Mouse (Mus musculus) heart, embryonic 15.5 days (tissue): ENCODE data around the gene Pde4d. TPM values are rescaled to one million over a fixed set of nuclear protein-coding genes. Genes with fewer than 3 reads are reported as not detected.

Experiments used
- ATAC-seq: fragments of 200-750 bp; cut with Nextera tagmentation; replicated peaks from 2 replicates; pipeline ENCODE4 v1.8.0; 2017; ENCODE audit warnings: low read depth, moderate TSS enrichment; ENCODE audit not compliant: insufficient number of reproducible peaks, insufficient read depth, low FRiP score
- H3K27ac ChIP-seq: fragments of 300-500 bp; sonication (generic); 2 replicates; pipeline ENCODE4 v1.5.1; 2015; ENCODE audit warnings: mild to moderate bottlenecking, inconsistent platforms
- H3K27me3 ChIP-seq: fragments of 300-500 bp; sonication (generic); 2 replicates; pipeline ENCODE4 v1.6.1; 2015; ENCODE audit warnings: inconsistent platforms
- H3K36me3 ChIP-seq: fragments of 300-500 bp; sonication (generic); 2 replicates; pipeline ENCODE4 v1.6.1; 2015; ENCODE audit warnings: mild to moderate bottlenecking, inconsistent platforms
- H3K4me1 ChIP-seq: fragments of 300-500 bp; sonication (generic); replicated peaks from 2 replicates; pipeline ENCODE4 v1.6.1; 2015; ENCODE audit warnings: inconsistent platforms
- H3K4me2 ChIP-seq: fragments of 300-500 bp; sonication (generic); 2 replicates; pipeline ENCODE4 v1.6.1; 2015; ENCODE audit warnings: inconsistent platforms, mild to moderate bottlenecking, moderate library complexity
- H3K4me3 ChIP-seq: fragments of 300-500 bp; sonication (generic); 2 replicates; pipeline ENCODE4 v1.5.1; 2015; ENCODE audit warnings: mild to moderate bottlenecking, inconsistent platforms
- H3K9ac ChIP-seq: fragments of 300-500 bp; sonication (generic); 2 replicates; pipeline ENCODE4 v1.6.1; 2015; ENCODE audit warnings: mild to moderate bottlenecking, inconsistent platforms
- H3K9me3 ChIP-seq: fragments of 300-500 bp; sonication (generic); replicated peaks from 2 replicates; pipeline ENCODE4 v1.6.1; 2016; ENCODE audit warnings: inconsistent platforms
- WGBS: fragments of 180-500 bp; shearing (Covaris S2); methylation state at CpG from one replicate; pipeline ENCODE4 v1.1.7; 2015; ENCODE audit warnings: mixed read lengths; 5-methylcytosine and 5-hydroxymethylcytosine counted together
- polyA plus RNA-seq: library from polyadenylated mRNA; unstranded; fragments of >200 nt; fragmentation: Nextera tagmentation; extraction: Ambion mirVana; gene quantifications from 2 replicates; pipeline ENCODE4 v1.2.1, GENCODE M21; 2015

Pde4d gene
- polyA plus RNA-seq, 1 experiment from 2014 or later, result 25.7 TPM

- 59% methylated on average over 3 of the region's 3 CpGs for WGBS
Observed at GRCm38 (mm10) chr13:109677617-109678016, 1227.9 kb downstream of the Pde4d start.

GRCm38 (mm10) chr13:109678991-109679390 lies 1229.2 kb downstream of the Pde4d start:
- no peak for ATAC-seq
- Histone ChIP-seq H3K9ac (no peak overlapping the region), H3K36me3 (no peaks in the 10 kb centered on the region)

More at GRCm38 (mm10) chr13:109677617-109678016, 1227.9 kb downstream of the Pde4d start:
- no peak overlapping the region for H3K27ac ChIP-seq
- no peaks in the 10 kb centered on the region for H3K9me3 ChIP-seq
- H3K27me3 ChIP-seq, result no peaks in the 10 kb centered on the region
- H3K9ac ChIP-seq, result no peak overlapping the region
- no peak for ATAC-seq
- H3K4me1 ChIP-seq, result peaks cover 7% of the 10 kb centered on the region; the same call in 1 of the 2 replicates
- no peak overlapping the region for H3K4me2 ChIP-seq
- no peak overlapping the region for H3K4me3 ChIP-seq
- no peaks in the 10 kb centered on the region for H3K36me3 ChIP-seq

GRCm38 (mm10) chr13:109680229-109680628 lies 1230.5 kb downstream of the Pde4d start:
- Histone ChIP-seq H3K36me3 (no peaks in the 10 kb centered on the region), H3K9ac (no peak overlapping the region), H3K27me3 (no peaks in the 10 kb centered on the region), H3K4me1 (peaks cover 20% of the 10 kb centered on the region), H3K9me3 (no peaks in the 10 kb centered on the region), H3K4me3 (no peak overlapping the region), H3K27ac (no peak overlapping the region), H3K4me2 (no peak overlapping the region)
- WGBS, result 80% methylated on average over 8 of the region's 8 CpGs
- ATAC-seq, result no peak

More at GRCm38 (mm10) chr13:109678991-109679390, 1229.2 kb downstream of the Pde4d start:
- H3K27ac ChIP-seq, result no peak overlapping the region
- 35% methylated on average over 1 of the region's 1 CpGs for WGBS
- H3K4me1 ChIP-seq, result peaks cover 10% of the 10 kb centered on the region; the same call in 1 of the 2 replicates
- no peaks in the 10 kb centered on the region for H3K9me3 ChIP-seq
- no peaks in the 10 kb centered on the region for H3K27me3 ChIP-seq
- H3K4me2 ChIP-seq, result no peak overlapping the region
- no peak overlapping the region for H3K4me3 ChIP-seq

DNA sequence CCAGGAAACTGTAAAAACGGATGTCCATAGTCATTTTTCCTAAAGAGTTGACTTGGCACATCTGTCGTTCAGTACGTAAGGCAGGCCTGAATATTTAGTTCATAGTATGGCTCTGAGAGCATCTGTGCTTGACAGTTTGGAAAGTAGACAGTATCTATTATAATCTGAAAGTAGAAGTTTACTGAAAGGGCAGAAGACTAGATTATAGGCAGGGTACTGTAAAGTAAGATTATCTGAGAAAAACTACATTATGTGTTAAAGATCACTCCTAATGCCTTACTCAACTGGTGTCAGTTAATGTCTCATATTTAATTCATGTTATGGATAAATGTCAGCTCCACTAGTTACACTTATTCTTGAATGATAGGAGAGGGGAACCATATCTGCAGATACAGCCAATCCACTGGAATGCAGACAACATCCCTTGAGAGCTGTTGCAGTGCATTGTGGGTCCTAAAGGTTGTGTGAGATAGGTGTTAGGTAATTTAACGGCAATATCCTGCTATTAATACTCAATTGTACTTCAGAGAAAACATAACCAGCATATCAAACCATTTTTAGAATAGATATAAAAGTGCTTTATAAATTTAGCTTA lies 1232.0 kb downstream of the Pde4d start:
- Histone ChIP-seq H3K4me3 (no peak overlapping the region), H3K36me3 (no peaks in the 10 kb centered on the region), H3K27ac (no peak overlapping the region), H3K27me3 (no peaks in the 10 kb centered on the region), H3K4me2 (no peak overlapping the region), H3K9me3 (no peaks in the 10 kb centered on the region), H3K9ac (no peak overlapping the region), H3K4me1 (peaks cover 20% of the 10 kb centered on the region)
- no peak for ATAC-seq
- 69% methylated on average over 4 of the region's 4 CpGs for WGBS

GRCm38 (mm10) chr13:109683001-109683400 lies 1233.3 kb downstream of the Pde4d start:
- Histone ChIP-seq H3K4me3 (no peak overlapping the region), H3K36me3 (no peaks in the 10 kb centered on the region), H3K9me3 (no peaks in the 10 kb centered on the region), H3K4me1 (peaks cover 23% of the 10 kb centered on the region), H3K4me2 (no peak overlapping the region), H3K9ac (no peak overlapping the region), H3K27me3 (no peaks in the 10 kb centered on the region), H3K27ac (no peak overlapping the region)
- ATAC-seq, result no peak
- WGBS, result 75% methylated on average over 10 of the region's 10 CpGs

GRCm38 (mm10) chr13:109684985-109685295 lies 1235.2 kb downstream of the Pde4d start:
- H3K4me2 ChIP-seq, result peak overlapping the region; percentile 73
- no peaks in the 10 kb centered on the region for H3K36me3 ChIP-seq
- H3K27me3 ChIP-seq, result no peaks in the 10 kb centered on the region
- H3K9ac ChIP-seq, result peak overlapping the region; percentile 74; the same call in 1 of the 2 replicates
- no peak for ATAC-seq
- H3K4me3 ChIP-seq, result peak overlapping the region; percentile 59
- H3K9me3 ChIP-seq, result no peaks in the 10 kb centered on the region
- 32% methylated on average over 3 of the region's 3 CpGs for WGBS
- H3K27ac ChIP-seq, result peak overlapping the region; percentile 95
- peaks cover 18% of the 10 kb centered on the region for H3K4me1 ChIP-seq

- under 1% methylated on average over 29 of the region's 29 CpGs for WGBS
Observed at GRCm38 (mm10) chr13:109685296-109686115, 1235.8 kb downstream of the Pde4d start.

DNA sequence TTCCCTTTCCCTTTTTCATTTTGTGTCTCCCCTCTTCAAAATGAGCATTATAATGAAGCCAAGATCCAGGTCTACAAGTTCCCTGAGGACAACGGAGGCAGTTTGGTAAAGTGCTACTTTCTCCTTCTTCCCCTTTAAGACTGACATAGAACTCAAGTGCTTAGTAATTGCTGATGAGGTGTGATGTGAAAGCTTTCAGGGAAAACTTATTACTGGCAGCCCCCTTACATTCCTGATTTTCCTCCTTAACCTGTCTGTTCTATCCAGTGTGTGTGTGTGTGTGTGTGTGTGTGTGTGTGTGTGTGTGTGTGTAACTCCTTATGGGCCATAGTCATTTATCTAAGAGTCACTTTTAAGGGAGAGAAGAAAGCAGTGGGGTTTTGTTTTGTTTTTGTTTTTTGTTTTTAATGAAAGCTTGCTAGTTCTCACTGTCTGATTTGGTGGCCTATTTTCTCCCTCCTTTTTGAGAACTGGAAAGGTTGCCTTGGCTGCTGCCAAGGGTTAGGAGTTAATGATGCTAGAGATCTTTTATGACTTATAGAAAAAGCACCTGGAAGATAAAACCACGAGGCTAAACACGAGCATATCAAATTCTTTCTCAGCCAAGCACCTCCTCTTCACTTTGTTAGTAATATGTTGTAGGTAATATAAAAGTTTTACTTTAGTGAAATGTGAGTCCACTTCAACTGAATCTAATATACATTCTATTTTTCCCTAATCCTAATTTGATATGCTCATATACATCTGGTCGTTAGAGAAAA lies 1236.5 kb downstream of the Pde4d start:
- Histone ChIP-seq H3K4me1 (peaks cover 18% of the 10 kb centered on the region), H3K9me3 (no peaks in the 10 kb centered on the region), H3K27ac (peak overlapping the region; percentile 95), H3K4me3 (peak overlapping the region; percentile 59), H3K9ac (peak overlapping the region; percentile 74), H3K4me2 (peak overlapping the region; percentile 73), H3K36me3 (no peaks in the 10 kb centered on the region), H3K27me3 (no peaks in the 10 kb centered on the region)
- peak; percentile 37 for ATAC-seq
- 5% methylated on average over 4 of the region's 4 CpGs for whole genome bisulfite sequencing

More at GRCm38 (mm10) chr13:109685296-109686115, 1235.8 kb downstream of the Pde4d start:
- Histone ChIP-seq H3K4me2 (peak overlapping the region; percentile 73), H3K4me1 (peaks cover 18% of the 10 kb centered on the region), H3K9ac (peak overlapping the region; percentile 74), H3K27me3 (no peaks in the 10 kb centered on the region), H3K4me3 (peak overlapping the region; percentile 59), H3K36me3 (no peaks in the 10 kb centered on the region), H3K9me3 (no peaks in the 10 kb centered on the region), H3K27ac (peak overlapping the region; percentile 95)
- peak; percentile 78 for ATAC-seq

DNA sequence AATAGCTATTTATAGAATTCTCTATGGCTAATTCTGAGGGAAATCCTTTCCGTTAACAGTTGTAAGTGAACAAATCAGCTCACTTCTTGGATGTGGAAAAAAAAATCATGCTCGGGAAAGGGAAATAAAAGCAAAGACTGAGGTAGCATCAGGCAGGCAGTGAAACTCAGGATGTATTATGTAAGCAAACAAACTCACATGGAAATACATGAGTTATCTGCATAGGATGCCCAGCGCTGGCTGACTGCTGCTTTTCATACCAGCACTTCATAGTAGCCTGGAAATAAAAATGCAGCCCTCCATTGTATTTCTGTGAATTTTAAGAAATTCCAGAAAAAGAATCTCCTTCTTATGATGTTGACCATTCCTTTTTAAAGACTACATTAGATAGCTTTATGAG lies 1237.2 kb downstream of the Pde4d start:
- H3K4me1 ChIP-seq, result peaks cover 18% of the 10 kb centered on the region
- peak overlapping the region; percentile 95 for H3K27ac ChIP-seq
- no peaks in the 10 kb centered on the region for H3K27me3 ChIP-seq
- H3K36me3 ChIP-seq, result no peaks in the 10 kb centered on the region
- H3K9ac ChIP-seq, result no peak overlapping the region
- 14% methylated on average over 3 of the region's 3 CpGs for WGBS
- ATAC-seq, result no peak
- peak overlapping the region; percentile 73 for H3K4me2 ChIP-seq
- H3K4me3 ChIP-seq, result peak overlapping the region; percentile 59
- no peaks in the 10 kb centered on the region for H3K9me3 ChIP-seq

DNA sequence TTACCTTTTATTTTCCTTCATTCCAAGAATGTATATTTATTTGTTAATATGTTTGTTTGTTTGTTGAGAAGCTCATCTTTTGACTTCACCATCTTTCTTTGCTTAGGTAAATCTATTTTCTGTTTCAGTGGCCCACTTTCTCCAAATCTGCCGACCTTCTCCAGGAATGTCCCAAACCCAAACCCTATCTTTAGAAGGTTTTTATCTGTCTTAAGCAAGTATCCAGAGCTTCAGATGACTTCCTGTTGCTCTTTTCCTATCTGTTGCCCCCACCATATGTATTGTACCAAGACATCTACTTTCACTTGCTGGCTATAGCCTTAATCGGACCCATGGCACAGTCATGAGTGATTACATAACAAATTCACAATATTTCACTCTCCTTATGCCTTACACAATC lies 1238.4 kb downstream of the Pde4d start:
- peak overlapping the region; percentile 73 for H3K4me2 ChIP-seq
- no peaks in the 10 kb centered on the region for H3K9me3 ChIP-seq
- 47% methylated on average over 2 of the region's 2 CpGs for WGBS
- H3K9ac ChIP-seq, result no peak overlapping the region
- ATAC-seq, result no peak
- no peaks in the 10 kb centered on the region for H3K36me3 ChIP-seq
- no peaks in the 10 kb centered on the region for H3K27me3 ChIP-seq
- no peak overlapping the region for H3K27ac ChIP-seq
- peaks cover 26% of the 10 kb centered on the region for H3K4me1 ChIP-seq
- no peak overlapping the region for H3K4me3 ChIP-seq

DNA sequence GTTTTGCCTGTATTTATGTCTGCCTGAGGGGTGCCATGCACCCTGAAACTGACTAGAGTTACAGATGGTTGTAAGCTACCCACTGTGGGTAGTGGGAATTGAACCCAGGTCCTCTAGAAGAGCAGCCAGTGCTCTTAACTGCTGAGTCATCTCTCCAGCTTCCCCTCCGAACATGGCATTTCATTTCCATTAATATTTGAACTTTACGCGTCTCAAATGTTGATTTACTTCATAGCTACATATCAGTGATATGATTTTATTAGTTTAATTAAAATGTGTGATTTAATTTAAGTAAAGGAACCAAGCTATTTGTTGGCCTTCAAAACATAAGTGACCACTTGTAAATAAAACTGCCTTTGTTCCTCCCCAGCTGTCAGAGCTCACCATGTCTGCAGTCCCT lies 1239.4 kb downstream of the Pde4d start:
- WGBS, result 86% methylated on average over 3 of the region's 3 CpGs
- no peak overlapping the region for H3K4me3 ChIP-seq

More for the DNA sequence above, 1239.4 kb downstream of the Pde4d start:
- H3K9ac ChIP-seq, result no peak overlapping the region
- no peaks in the 10 kb centered on the region for H3K27me3 ChIP-seq
- H3K4me2 ChIP-seq, result no peak overlapping the region
- peaks cover 23% of the 10 kb centered on the region for H3K4me1 ChIP-seq
- no peaks in the 10 kb centered on the region for H3K9me3 ChIP-seq
- no peak overlapping the region for H3K27ac ChIP-seq
- ATAC-seq, result no peak
- no peaks in the 10 kb centered on the region for H3K36me3 ChIP-seq
